Mouse (Mus musculus): ENCODE data around the gene Syngr3. TPM values are rescaled to one million over a fixed set of nuclear protein-coding genes. Genes with fewer than 3 reads are reported as not detected.

Gene Syngr3
- polyA plus RNA-seq, 1 experiment from 2014 or later: 1.7 TPM

DNA sequence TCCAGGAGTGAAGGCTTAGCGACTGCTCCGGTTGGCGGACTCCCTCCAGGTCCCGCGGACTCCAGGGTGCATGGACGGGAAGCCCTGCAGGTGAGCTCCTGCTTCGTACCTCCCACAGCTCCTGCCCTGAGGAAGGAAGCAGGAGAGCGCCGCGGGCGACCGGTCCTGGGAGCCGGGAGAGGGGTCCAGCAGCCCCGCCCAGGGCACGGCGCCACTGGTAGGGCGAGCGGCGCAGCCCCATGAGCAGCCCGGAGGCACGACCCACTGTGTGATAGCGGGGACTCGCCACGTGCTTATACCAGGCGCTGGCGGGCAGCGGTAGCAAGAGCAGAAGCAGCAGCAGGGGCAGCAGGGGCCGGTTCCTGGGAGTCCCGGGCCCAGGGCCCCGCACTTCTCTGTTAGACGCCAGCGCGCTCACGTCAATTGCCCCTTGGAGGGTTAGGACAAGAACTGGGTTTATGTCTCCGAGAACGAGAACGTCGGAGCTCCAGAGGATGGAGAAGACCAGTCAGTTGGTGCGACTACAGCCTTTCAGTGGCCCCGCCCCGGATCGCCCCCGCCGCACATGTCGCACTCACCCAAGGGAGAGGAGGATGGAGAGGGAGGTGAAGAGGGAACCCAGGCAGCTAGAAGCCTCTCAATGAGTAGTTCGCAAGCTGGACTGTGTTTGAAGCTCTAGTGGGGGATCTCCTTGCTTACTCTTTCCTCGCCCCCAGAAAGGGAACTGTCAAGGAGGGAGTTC is 31.6 kb downstream of the Syngr3 start, which contains the start of gene Npw:
TSS of gene Npw (minus strand) at position 441 of the 742 bp plus-strand sequence.
- 3% methylated on average over 47 of the region's 47 CpGs for WGBS
- H3K4me3 ChIP-seq (replicated peaks; ENCODE audit: low read depth, low read length): peak within 1 kb of the TSS; percentile 34

DNA sequence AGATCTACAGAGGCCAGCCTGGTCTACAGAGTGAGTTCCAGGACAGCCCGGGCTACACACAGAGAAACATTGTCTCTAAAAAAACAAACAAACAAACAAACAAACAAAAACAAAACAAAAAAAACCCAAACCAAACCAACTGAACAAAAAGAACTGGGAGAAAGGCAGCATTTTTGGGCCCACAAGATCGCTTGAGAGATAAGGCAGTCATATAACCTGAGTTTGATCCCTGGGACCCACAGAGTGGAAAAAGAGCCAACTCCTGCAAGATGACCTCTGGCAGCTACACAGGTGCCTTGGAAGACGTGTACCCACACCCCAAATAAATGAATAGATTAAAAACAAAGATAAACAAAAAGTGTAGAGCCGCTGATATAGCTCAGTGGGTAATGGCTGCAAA is 34.8 kb downstream of the Syngr3 start:
- WGBS: 78% methylated on average over 4 of the region's 4 CpGs
- peaks cover 5% of the 10 kb centered on the region; the same call in 1 of the 2 replicates for H3K27me3 ChIP-seq (ENCODE audit: insufficient read depth, low read length)
- ATAC-seq (replicated peaks; ENCODE audit: low FRiP score, low read depth): no peak

More for the DNA sequence above, 31.6 kb downstream of the Syngr3 start, which contains the start of gene Npw:
- ATAC-seq (replicated peaks; ENCODE audit: low FRiP score, low read depth) (peak; percentile 52), DNase-seq (ENCODE audit: low spot score) (no peak)
- no peaks in the 10 kb centered on the region for H3K9me3 ChIP-seq (replicated peaks; ENCODE audit: low read length)
- H3K9ac ChIP-seq (ENCODE audit: low read depth, low read length): 0 out of 2 replicates have a peak within 1 kb of the TSS, but pooled peaks have one; percentile 9
- TF ChIP-seq CTCF (IDR thresholded peaks at IDR 0.05; ENCODE audit: low read depth): no peak
- H3K27ac ChIP-seq: no peak within 1 kb of the TSS
- peaks cover 10% of the 10 kb centered on the region for H3K4me1 ChIP-seq (replicated peaks; ENCODE audit: insufficient read depth, low read length)
- H3K36me3 ChIP-seq (ENCODE audit: insufficient read depth, low read length): no peaks in the 10 kb centered on the region
- peak within 1 kb of the TSS; percentile 64 for H3K4me2 ChIP-seq (ENCODE audit: low read length)
- H3K27me3 ChIP-seq (ENCODE audit: insufficient read depth, low read length): peaks cover 5% of the 10 kb centered on the region; the same call in 1 of the 2 replicates

DNA sequence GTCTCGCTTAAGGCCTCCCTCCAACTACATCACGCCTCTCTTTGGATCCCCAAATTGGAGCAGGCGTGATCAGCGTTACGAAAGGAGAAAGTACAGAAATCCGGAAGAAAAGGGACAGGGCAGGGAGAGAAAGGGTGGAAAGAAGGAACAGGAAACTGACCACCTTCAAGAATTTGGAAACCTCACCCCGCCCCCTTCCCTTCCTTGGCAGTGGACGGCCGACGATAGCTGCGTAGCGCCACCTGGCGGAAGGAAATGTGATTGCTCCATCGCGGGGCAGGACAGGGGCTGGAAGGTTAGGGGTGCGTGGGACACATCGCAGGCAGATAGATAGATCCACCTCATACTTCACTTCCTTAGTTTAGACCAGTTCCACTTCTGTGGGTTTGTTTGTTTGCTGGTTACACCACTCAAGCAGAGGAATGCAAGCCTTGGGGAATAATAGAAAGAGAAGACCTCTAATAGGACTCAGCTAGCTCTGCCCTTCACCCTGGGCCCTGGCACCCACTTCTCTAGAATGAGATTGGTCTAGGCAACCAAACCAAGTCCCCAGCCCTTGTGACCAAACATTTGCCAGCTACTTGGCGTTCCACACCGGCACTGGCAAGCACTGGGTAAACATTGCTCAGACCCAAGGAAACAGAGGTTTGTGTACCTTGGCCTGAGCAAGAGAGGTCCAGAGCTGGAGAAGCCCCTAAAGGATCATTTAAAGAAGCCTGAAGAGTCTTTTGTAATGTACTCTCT is 35.6 kb downstream of the Syngr3 start:
- no peak overlapping the region for H3K9ac ChIP-seq (ENCODE audit: low read depth, low read length)
- H3K4me2 ChIP-seq (ENCODE audit: low read length): peak overlapping the region; percentile 54
- H3K9me3 ChIP-seq (replicated peaks; ENCODE audit: low read length): no peaks in the 10 kb centered on the region
- H3K27ac ChIP-seq: no peak overlapping the region
- peak; percentile 12; the same call in 1 of the 2 replicates for ATAC-seq (replicated peaks; ENCODE audit: low FRiP score, low read depth)
- WGBS: 2% methylated on average over 19 of the region's 19 CpGs
- peak overlapping the region; percentile 16; the same call in 1 of the 2 replicates for H3K4me3 ChIP-seq (replicated peaks; ENCODE audit: low read depth, low read length)
- peak; percentile 99 for TF ChIP-seq CTCF (IDR thresholded peaks at IDR 0.05; ENCODE audit: low read depth)
- H3K4me1 ChIP-seq (replicated peaks; ENCODE audit: insufficient read depth, low read length): peaks cover 23% of the 10 kb centered on the region
- no peaks in the 10 kb centered on the region for H3K36me3 ChIP-seq (ENCODE audit: insufficient read depth, low read length)
- H3K27me3 ChIP-seq (ENCODE audit: insufficient read depth, low read length): peaks cover 5% of the 10 kb centered on the region; the same call in 1 of the 2 replicates
- DNase-seq (ENCODE audit: low spot score): peak; percentile 95

More for the DNA sequence above, 34.8 kb downstream of the Syngr3 start:
- no peak for DNase-seq (ENCODE audit: low spot score)
- no peak overlapping the region for H3K9ac ChIP-seq (ENCODE audit: low read depth, low read length)
- no peaks in the 10 kb centered on the region for H3K9me3 ChIP-seq (replicated peaks; ENCODE audit: low read length)
- no peaks in the 10 kb centered on the region for H3K36me3 ChIP-seq (ENCODE audit: insufficient read depth, low read length)
- H3K27ac ChIP-seq: no peak overlapping the region
- H3K4me2 ChIP-seq (ENCODE audit: low read length): no peak overlapping the region
- no peak for TF ChIP-seq CTCF (IDR thresholded peaks at IDR 0.05; ENCODE audit: low read depth)
- H3K4me1 ChIP-seq (replicated peaks; ENCODE audit: insufficient read depth, low read length): peaks cover 16% of the 10 kb centered on the region
- no peak overlapping the region for H3K4me3 ChIP-seq (replicated peaks; ENCODE audit: low read depth, low read length)

DNA sequence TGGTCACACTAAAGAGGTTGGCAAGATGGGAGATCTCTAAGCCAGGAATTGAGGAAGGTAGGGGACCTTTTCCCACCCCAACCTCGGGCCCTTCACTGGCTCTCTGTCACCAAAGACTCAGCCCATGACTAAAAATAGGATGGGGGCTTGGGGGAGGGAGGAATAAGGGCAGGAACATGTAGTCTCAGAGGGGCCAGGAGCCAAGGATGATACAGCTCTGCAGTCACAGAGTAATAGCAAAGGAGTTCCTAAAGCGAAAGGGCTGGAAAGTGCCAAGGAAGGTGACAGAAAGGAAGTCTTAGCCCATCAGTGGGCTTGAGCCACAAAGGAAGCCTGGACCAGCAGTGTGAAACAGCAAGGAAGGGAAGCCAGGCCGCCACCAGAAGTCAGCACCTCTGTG is 37.9 kb downstream of the Syngr3 start:
- Histone ChIP-seq H3K4me3 (replicated peaks; ENCODE audit: low read depth, low read length) (no peak overlapping the region), H3K27ac (no peak overlapping the region), H3K4me1 (replicated peaks; ENCODE audit: insufficient read depth, low read length) (peaks cover 12% of the 10 kb centered on the region), H3K9ac (ENCODE audit: low read depth, low read length) (no peak overlapping the region), H3K36me3 (ENCODE audit: insufficient read depth, low read length) (0 out of 2 replicates have a peak, but pooled peaks cover 6% of the 10 kb centered on the region), H3K4me2 (ENCODE audit: low read length) (no peak overlapping the region), H3K9me3 (replicated peaks; ENCODE audit: low read length) (no peaks in the 10 kb centered on the region), H3K27me3 (ENCODE audit: insufficient read depth, low read length) (peaks cover under 1% of the 10 kb centered on the region; the same call in 1 of the 2 replicates)
- ATAC-seq (replicated peaks; ENCODE audit: low FRiP score, low read depth) (no peak), DNase-seq (ENCODE audit: low spot score) (no peak)
- WGBS: 74% methylated on average over 3 of the region's 3 CpGs
- TF ChIP-seq CTCF (IDR thresholded peaks at IDR 0.05; ENCODE audit: low read depth): no peak

DNA sequence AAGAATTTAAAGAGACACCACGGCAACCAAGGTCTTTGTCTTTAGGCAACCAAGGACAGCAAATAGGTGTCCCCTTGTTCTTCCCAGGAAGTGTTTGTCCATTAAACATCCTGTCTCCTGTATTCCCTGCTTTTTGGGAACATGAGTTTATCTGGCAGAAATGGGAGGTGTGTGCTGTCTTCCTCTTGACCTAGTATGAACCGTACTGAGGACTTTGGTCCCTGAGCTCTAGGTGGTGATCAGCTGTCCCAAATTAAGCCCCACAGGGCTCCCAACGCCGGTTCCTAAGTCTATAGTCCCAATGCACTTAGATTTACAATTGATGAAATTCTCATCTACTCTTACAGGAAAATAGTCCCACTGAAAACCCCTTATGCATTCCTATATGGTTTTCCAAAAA is 39.0 kb downstream of the Syngr3 start:
- Histone ChIP-seq H3K27me3 (ENCODE audit: insufficient read depth, low read length) (no peaks in the 10 kb centered on the region), H3K9ac (ENCODE audit: low read depth, low read length) (no peak overlapping the region), H3K4me2 (ENCODE audit: low read length) (no peak overlapping the region), H3K4me3 (replicated peaks; ENCODE audit: low read depth, low read length) (no peak overlapping the region), H3K9me3 (replicated peaks; ENCODE audit: low read length) (no peaks in the 10 kb centered on the region), H3K27ac (no peak overlapping the region), H3K4me1 (replicated peaks; ENCODE audit: insufficient read depth, low read length) (peaks cover 14% of the 10 kb centered on the region), H3K36me3 (ENCODE audit: insufficient read depth, low read length) (0 out of 2 replicates have a peak, but pooled peaks cover 6% of the 10 kb centered on the region)
- no peak for TF ChIP-seq CTCF (IDR thresholded peaks at IDR 0.05; ENCODE audit: low read depth)
- 73% methylated on average over 4 of the region's 4 CpGs for WGBS
- DNase-seq (ENCODE audit: low spot score) (no peak), ATAC-seq (replicated peaks; ENCODE audit: low FRiP score, low read depth) (no peak)

DNA sequence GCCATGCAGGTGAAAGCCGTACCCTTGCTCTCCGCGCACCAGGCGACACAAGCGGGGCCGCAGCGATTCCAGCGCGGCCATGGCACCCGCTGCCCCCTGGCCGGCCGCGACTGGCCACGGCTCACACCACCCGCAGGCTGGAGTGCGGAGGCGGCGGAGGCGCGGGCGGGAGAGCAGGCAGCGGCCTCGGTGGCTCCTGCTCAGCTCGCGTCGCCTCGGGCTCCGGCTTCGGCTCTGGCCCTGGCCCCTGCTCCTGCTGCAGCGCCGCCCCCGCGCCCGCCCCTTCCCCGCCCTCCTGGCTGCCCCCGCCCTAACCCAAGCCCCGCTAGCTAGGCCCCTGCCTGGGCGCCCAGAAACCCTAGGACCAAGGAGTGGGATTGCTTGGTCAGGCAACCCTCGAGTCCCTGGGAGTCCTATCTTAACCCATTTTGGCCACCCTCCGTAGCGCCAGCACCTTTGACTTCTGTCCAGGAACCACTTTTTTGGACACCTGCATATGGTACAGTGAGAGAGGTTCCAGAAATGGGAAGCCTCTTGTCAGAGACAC is 39.6 kb downstream of the Syngr3 start, which contains the start of gene Slc9a3r2:
TSS of gene Slc9a3r2 (minus strand) at position 258 of the 547 bp plus-strand sequence.
- Histone ChIP-seq H3K36me3 (ENCODE audit: insufficient read depth, low read length) (0 out of 2 replicates have a peak, but pooled peaks cover 6% of the 10 kb centered on the region), H3K27me3 (ENCODE audit: insufficient read depth, low read length) (no peaks in the 10 kb centered on the region), H3K4me2 (ENCODE audit: low read length) (peak within 1 kb of the TSS; percentile 80), H3K4me3 (replicated peaks; ENCODE audit: low read depth, low read length) (peak within 1 kb of the TSS; percentile 65), H3K9me3 (replicated peaks; ENCODE audit: low read length) (no peaks in the 10 kb centered on the region), H3K27ac (peak within 1 kb of the TSS; percentile 65), H3K4me1 (replicated peaks; ENCODE audit: insufficient read depth, low read length) (peaks cover 20% of the 10 kb centered on the region), H3K9ac (ENCODE audit: low read depth, low read length) (peak within 1 kb of the TSS; percentile 82)
- DNase-seq (ENCODE audit: low spot score) (peak; percentile 75), ATAC-seq (replicated peaks; ENCODE audit: low FRiP score, low read depth) (peak; percentile 39)
- WGBS: under 1% methylated on average over 26 of the region's 41 CpGs
- TF ChIP-seq CTCF (IDR thresholded peaks at IDR 0.05; ENCODE audit: low read depth): no peak
